In the genomic region with DNA sequence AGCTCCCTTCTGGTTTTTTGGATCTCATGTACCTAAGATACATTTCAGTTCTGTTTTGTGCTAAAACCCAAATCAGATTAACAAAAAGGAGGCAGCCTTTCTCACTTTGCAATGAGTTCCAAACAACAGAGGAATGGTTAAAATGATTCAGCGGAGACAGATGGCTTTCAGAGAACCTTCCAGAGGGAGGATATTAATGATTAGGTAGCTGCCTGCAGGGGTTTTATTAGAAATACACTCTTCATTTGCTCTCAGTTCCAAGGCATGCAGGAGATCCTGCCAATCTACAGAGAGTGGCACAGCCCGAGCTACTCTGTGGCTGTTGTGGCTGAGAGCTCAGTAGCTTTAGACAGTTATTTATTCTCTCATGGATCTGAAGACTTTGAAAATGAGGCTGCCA, we compare ENCODE assay signal across 12 mouse cellular contexts.
"Had no signal": no experiment of that assay in that cellular context is flagged by ENCODE, and none has a peak within 500 bp of the region (broad histone marks: within the 10 kb centered on the region; RNA-seq: fewer than 3 reads in every experiment).

No protein-coding gene starts in this region.

- H3K4me2 ChIP-seq: limb, embryonic 12.5 days; liver, embryonic 13.5 days; lung, embryonic 15.5 days; midbrain, embryonic 13.5 days; neural tube, embryonic 15.5 days had no signal

- DNase-seq: kidney, adult 11 months; kidney, postnatal 10 days; liver; liver, embryonic 13.5 days; liver, postnatal 0 days; right cerebral cortex, adult 18-20 months; thymus, postnatal 4 days had no signal

- H3K9me3 ChIP-seq: limb, embryonic 12.5 days; liver, embryonic 13.5 days; lung, embryonic 15.5 days; midbrain, embryonic 13.5 days; neural tube, embryonic 15.5 days had no signal

- H3K4me1 ChIP-seq: limb, embryonic 12.5 days; liver, embryonic 13.5 days; lung, embryonic 15.5 days; midbrain, embryonic 13.5 days had no signal

- H3K27ac ChIP-seq: limb, embryonic 12.5 days; liver, embryonic 13.5 days; lung, embryonic 15.5 days; midbrain, embryonic 13.5 days; neural tube, embryonic 15.5 days had no signal

- H3K4me3 ChIP-seq: limb, embryonic 12.5 days; liver, embryonic 13.5 days; lung, embryonic 15.5 days; midbrain, embryonic 13.5 days; myocyte; neural tube, embryonic 15.5 days had no signal

- H3K27me3 ChIP-seq: limb, embryonic 12.5 days; liver, embryonic 13.5 days; lung, embryonic 15.5 days; midbrain, embryonic 13.5 days; neural tube, embryonic 15.5 days had no signal

- ATAC-seq: liver, postnatal 0 days; midbrain, embryonic 13.5 days had no signal

- H3K9ac ChIP-seq: limb, embryonic 12.5 days; liver, embryonic 13.5 days; liver, postnatal 0 days; lung, embryonic 15.5 days; midbrain, embryonic 13.5 days; neural tube, embryonic 15.5 days had no signal

- H3K36me3 ChIP-seq: limb, embryonic 12.5 days; liver, embryonic 13.5 days; lung, embryonic 15.5 days; midbrain, embryonic 13.5 days; neural tube, embryonic 15.5 days had no signal
